Mouse (Mus musculus) cortical plate, adult 2 months (tissue): Measurements from ENCODE around the gene Epb41. TPM values are rescaled to one million over a fixed set of nuclear protein-coding genes. Genes with fewer than 3 reads are reported as not detected.

Experiments
- H3K27ac ChIP-seq: fragments of 200-500 bp; 2 replicates; pipeline ENCODE4 v1.5.1; 2012; ENCODE audit warnings: low read length, control low read depth, inconsistent platforms; ENCODE audit not compliant: insufficient read depth
- H3K4me1 ChIP-seq: fragments of 200-500 bp; 2 replicates; pipeline ENCODE4 v1.6.1; 2011; ENCODE audit warnings: low read length; ENCODE audit not compliant: control insufficient read depth, insufficient read depth
- H3K4me3 ChIP-seq: fragments of 200-500 bp; 2 replicates; pipeline ENCODE4 v1.5.1; 2011; ENCODE audit warnings: mild to moderate bottlenecking, low read length, control low read depth; ENCODE audit not compliant: insufficient read depth
- CTCF ChIP-seq: fragments of 200-500 bp; IDR thresholded peaks from 2 replicates; pipeline ENCODE4 v1.5.1; 2011; ENCODE audit warnings: mild to moderate bottlenecking, control low read depth, low read length; ENCODE audit not compliant: insufficient read depth; ENCODE audit errors: extremely low read depth
- POLR2A ChIP-seq: fragments of 200-500 bp; IDR thresholded peaks from 2 replicates; pipeline ENCODE4 v1.6.1; 2011; ENCODE audit warnings: mild to moderate bottlenecking, low read length, control low read depth; ENCODE audit not compliant: insufficient read depth; ENCODE audit errors: extremely low read depth
- polyA plus RNA-seq: library from polyadenylated mRNA; depleted of rRNA; stranded (reverse); fragments of >200 nt; gene quantifications from 2 replicates; pipeline ENCODE4 v1.2.3, GENCODE M21; 2012

Gene Epb41
- polyA plus RNA-seq, 1 experiment: 37.8 TPM

GRCm38 (mm10) chr4:131982881-131983538, 92.1 kb downstream of the Epb41 start:
- Histone ChIP-seq H3K4me3 (no peak overlapping the region), H3K27ac (no peak overlapping the region), H3K4me1 (no peaks in the 10 kb centered on the region)
- TF ChIP-seq POLR2A (no peak), CTCF (no peak)

DNA sequence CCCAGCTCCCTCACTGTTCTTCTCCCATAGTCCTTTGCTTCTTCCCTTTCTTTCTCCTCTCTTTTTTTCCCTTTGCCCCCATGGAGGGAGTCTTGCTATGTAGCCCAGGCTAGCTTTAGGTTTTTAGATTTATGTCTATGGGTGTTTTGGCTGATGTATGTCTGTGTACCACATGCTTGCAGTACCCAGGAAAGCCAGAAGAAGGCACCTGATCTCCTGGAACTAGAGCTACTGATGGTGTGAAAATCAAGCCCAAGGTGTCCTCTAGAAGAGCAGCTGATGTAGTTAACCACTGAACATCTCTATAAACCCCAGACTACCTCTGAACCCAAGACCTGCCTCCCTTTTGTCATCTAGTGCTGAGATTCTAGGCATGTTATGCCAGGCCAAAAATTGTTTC, 93.4 kb downstream of the Epb41 start:
- TF ChIP-seq POLR2A (no peak), CTCF (peak; percentile 40; the same call in 1 of the 2 replicates)
- Histone ChIP-seq H3K4me3 (no peak overlapping the region), H3K4me1 (no peaks in the 10 kb centered on the region), H3K27ac (no peak overlapping the region)

- H3K4me1 ChIP-seq: no peaks in the 10 kb centered on the region
- no peak for TF ChIP-seq POLR2A
- TF ChIP-seq CTCF: peak; percentile 99
- no peak overlapping the region for H3K4me3 ChIP-seq
- H3K27ac ChIP-seq: no peak overlapping the region
Observed at GRCm38 (mm10) chr4:131977201-131977600, 97.9 kb downstream of the Epb41 start.

DNA sequence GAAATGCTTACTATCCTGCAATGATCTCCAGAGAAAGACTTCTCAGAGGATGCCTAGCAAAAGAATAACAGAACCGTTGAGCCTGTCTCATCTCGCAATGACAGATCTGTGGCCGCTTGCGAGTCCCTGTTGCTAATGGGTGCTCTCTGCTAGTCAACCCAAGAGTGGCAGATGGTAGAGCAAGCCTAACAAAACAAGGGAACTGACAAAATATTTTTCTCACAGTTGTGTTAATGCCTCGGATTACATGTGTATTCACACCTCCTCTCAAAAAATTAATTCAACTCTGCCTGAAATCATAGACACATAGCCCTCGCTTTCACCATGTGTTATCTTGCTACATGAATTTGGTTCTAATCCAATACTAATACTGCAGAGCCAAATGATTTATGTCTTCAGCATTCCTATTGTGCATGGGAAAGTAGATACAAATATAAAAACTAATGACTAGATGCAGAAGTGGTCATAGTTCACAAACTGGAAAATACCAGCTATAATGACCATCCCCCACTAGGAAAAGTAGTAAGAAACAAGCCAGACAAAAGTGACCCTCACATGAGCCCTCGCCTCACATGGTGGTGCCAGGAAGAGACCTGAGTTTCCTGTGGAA, 104.8 kb downstream of the Epb41 start:
- H3K4me3 ChIP-seq: no peak overlapping the region
- no peak overlapping the region for H3K27ac ChIP-seq
- H3K4me1 ChIP-seq: no peaks in the 10 kb centered on the region
- TF ChIP-seq POLR2A (no peak), CTCF (no peak)

DNA sequence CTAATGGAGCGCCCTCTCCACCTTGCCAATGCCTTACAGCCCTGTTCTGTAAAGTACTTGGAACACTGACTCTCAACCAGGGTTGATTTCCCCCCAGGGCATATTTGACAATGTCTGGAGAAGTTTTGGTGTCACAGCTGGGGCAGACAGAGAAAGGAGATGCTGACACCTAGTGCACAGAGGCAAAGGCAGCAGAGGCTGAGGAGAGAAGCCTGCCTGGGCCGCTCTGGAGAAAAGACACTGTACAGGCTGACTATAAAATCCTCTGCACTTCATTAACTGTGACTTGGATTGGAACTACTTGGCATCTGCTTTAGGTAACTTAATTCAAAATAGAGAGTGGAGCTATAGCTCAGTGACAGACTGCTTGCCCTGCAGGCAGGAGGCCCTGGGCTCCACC, 106.2 kb downstream of the Epb41 start:
- no peak for TF ChIP-seq POLR2A
- peak; percentile 27; the same call in 1 of the 2 replicates for TF ChIP-seq CTCF
- Histone ChIP-seq H3K27ac (no peak overlapping the region), H3K4me1 (peaks cover 2% of the 10 kb centered on the region; the same call in 1 of the 2 replicates), H3K4me3 (no peak overlapping the region)

- Histone ChIP-seq H3K4me3 (no peak overlapping the region), H3K27ac (no peak overlapping the region), H3K4me1 (no peaks in the 10 kb centered on the region)
- TF ChIP-seq POLR2A: no peak
- TF ChIP-seq CTCF: no peak
Observed at GRCm38 (mm10) chr4:131957161-131957560, 118.0 kb downstream of the Epb41 start.

DNA sequence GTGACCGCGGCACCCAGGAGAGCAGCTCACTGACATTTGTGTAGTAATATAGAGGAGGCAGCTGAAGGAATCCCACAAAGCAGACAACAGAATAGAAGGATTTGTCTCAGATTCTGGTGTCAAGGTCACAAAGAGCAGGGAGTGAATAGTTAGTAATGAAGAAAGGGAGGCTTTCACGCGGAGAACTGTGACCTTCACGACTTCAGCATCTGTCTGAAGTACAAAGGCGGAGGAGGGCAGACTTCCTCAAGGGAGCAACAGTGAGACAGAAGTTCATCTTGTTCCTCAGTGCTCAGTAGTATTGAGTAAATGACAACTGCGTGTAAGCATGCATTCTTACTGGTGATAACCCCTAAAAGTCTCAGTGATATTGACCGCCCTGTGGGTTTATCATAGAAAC, 124.5 kb downstream of the Epb41 start:
- Histone ChIP-seq H3K4me1 (no peaks in the 10 kb centered on the region), H3K4me3 (no peak overlapping the region), H3K27ac (no peak overlapping the region)
- TF ChIP-seq CTCF: no peak
- TF ChIP-seq POLR2A: no peak

GRCm38 (mm10) chr4:131949903-131950302, 125.2 kb downstream of the Epb41 start:
- no peak overlapping the region for H3K27ac ChIP-seq
- no peak overlapping the region for H3K4me3 ChIP-seq
- no peaks in the 10 kb centered on the region for H3K4me1 ChIP-seq
- no peak for TF ChIP-seq POLR2A
- TF ChIP-seq CTCF: no peak

GRCm38 (mm10) chr4:131947848-131948247, 127.3 kb downstream of the Epb41 start:
- Histone ChIP-seq H3K4me1 (no peaks in the 10 kb centered on the region), H3K27ac (peak overlapping the region; percentile 84), H3K4me3 (no peak overlapping the region)
- TF ChIP-seq POLR2A (no peak), CTCF (no peak)

DNA sequence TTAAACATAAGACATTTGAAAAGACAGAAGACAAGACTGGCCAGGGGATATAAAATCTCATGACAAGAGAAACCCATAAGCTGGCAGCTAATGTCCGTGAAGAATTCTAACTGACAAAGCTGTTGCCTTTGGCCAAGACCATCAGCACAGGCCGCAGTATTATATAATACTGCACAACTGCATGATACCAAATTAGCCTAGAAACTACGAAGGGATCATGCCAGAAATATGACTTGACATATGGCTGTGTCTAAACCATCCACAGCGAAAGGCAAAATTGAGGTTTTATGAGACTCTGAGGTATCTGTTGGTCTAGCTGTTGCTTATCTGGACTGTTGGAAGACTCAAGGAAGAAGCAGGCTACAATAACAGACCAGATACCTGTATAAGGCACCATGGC, 134.3 kb downstream of the Epb41 start:
- H3K27ac ChIP-seq: no peak overlapping the region
- TF ChIP-seq CTCF (no peak), POLR2A (no peak)
- H3K4me3 ChIP-seq: no peak overlapping the region
- H3K4me1 ChIP-seq: no peaks in the 10 kb centered on the region; the same call in 1 of the 2 replicates

DNA sequence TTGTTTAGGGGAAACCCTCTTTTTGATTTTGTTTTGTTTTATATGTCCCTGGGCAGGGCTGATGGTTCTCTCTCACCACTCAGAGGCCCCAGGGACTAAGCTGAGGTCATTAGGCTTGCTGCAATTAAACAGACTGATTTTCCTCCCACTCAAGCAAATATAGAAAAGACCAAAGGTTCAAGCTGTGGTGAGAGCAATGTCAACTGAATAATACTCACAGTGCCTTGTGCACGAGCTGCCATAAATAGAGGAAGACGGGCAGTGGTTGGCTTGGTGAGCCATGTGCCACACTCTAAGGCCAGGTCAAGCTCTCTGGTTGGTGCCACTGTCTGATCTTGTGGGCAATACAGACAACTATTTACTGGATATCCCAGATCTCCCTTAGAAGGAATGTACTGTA, 135.7 kb downstream of the Epb41 start:
- Histone ChIP-seq H3K4me1 (no peaks in the 10 kb centered on the region; the same call in 1 of the 2 replicates), H3K4me3 (no peak overlapping the region), H3K27ac (no peak overlapping the region)
- TF ChIP-seq CTCF (no peak), POLR2A (no peak)
